Mouse (Mus musculus) brain, embryonic 14.5 days (tissue): Measurements from ENCODE around the gene Zfp936.
"Not testable (repeated sequence)": the region's sequence is repeated elsewhere in the genome, so short reads cannot be mapped to it uniquely, and the experiment has no call there.

Source experiments
- CTCF ChIP-seq: fragments of 200-500 bp; IDR thresholded peaks from 2 replicates; pipeline ENCODE4 v1.5.1; 2012; ENCODE audit warnings: inconsistent platforms, mild to moderate bottlenecking, moderate library complexity, borderline replicate concordance; ENCODE audit not compliant: insufficient read depth, insufficient read length; ENCODE audit errors: extremely low read depth
- POLR2A ChIP-seq: fragments of 200-500 bp; IDR thresholded peaks from 2 replicates; pipeline ENCODE4 v1.6.1; 2012; ENCODE audit warnings: mild to moderate bottlenecking, inconsistent platforms, borderline replicate concordance; ENCODE audit not compliant: poor library complexity, insufficient read depth, insufficient read length, severe bottlenecking; ENCODE audit errors: extremely low read depth

DNA sequence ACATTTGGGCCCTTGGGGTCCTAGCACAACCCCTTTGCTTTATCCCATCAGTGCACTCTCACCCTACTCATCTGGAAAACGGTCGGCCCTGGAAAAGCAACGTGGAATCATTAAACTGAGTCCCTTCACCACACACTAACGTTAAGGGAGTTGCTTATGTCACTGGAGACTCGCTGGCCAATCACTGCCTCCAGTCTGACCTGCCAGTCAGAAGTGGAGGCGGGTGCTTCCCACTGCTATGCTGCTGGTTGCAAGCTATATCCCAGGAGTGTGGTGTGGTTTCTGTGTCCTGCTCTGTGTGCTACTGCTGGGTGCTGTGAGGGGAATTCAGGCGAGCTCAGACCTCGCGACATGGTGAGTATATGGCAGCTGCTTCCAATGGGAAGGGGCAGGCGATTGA lies at the start of gene Zfp936:
- TF ChIP-seq CTCF, POLR2A: not testable (repeated sequence)
